Mouse (Mus musculus): ENCODE results near the gene Sh3glb2.

DNA sequence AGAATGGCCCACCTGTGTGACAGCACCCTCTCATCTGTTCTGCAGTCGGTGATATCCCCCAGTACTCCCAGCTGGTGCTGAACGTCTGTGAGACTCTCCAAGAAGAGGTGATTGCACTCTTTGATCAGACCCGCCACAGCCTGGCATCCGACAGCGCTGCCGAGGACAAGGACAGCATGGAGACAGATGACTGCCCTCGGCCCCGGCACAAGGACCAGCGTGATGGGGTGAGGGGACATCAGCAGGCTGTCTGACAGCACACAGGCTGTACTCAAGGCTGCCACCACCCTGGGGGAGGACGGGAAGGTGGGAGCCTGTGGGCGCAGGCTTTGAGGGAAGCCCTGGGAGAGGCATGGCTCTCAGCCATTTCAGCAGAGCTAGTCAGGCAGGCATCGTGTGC, 22.0 kb downstream of the Sh3glb2 start:
- no peak for TF ChIP-seq CTCF (IDR thresholded peaks at IDR 0.05; ENCODE audit: insufficient read depth, low read length)
- no peak for TF ChIP-seq POLR2A (IDR thresholded peaks at IDR 0.05; ENCODE audit: borderline replicate concordance, extremely low read depth, low read depth, low read length)
